Mouse (Mus musculus): ENCODE results near the gene Gm5134.

DNA sequence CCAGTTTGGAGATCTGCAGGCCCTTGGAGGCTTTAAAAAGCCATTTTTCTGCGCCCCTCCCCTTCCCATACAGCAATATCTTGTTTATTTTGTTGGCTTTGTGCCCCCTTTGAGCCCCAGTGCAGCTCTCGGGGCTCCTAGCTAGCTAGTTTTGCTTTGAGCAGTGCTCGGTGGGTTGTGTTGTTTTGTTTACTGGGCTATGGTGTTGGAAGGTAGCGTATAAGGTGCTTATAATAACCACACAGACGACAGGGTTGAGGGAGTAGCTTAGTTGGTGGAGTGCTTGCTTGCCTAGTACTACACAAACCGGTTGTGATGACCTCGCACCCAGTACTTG, 78.8 kb downstream of the Gm5134 start:
- no peak for TF ChIP-seq EP300 (IDR thresholded peaks at IDR 0.05; ENCODE audit: low read depth)
- no peak for TF ChIP-seq CTCF (IDR thresholded peaks at IDR 0.05; ENCODE audit: low read depth)

All from liver, postnatal 0 days (tissue).